Mouse (Mus musculus): ENCODE results near the gene Ubox5. TPM values are rescaled to one million over a fixed set of nuclear protein-coding genes. Genes with fewer than 3 reads are reported as not detected.
"Not testable (repeated sequence)": the region's sequence is repeated elsewhere in the genome, so short reads cannot be mapped to it uniquely, and the experiment has no call there.

Gene Ubox5
- polyA plus RNA-seq, 1 experiment from 2014 or later, result 5.0 TPM

DNA sequence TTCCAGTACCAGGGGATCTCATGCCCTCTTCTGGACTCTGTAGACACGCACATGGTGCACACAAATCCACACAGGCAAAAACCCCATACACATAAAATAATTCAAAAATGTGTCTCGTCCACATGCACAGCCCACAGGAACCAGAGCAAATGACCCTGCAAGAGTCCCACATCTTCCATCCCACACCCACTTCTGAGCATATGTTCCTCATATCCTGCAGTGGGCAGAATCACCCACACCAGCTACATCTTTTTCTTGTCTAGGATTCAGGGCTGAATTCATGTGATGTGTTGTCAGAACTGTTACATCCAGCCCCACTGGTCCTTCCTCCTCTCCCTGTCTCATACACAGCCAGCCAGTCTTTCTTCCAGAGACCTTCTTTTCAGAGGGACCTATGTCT, 23.5 kb upstream of the Ubox5 start:
- Histone ChIP-seq H3K27me3 (no peaks in the 10 kb centered on the region), H3K9me3 (replicated peaks) (no peaks in the 10 kb centered on the region), H3K36me3 (replicated peaks) (peaks cover 64% of the 10 kb centered on the region), H3K27ac (replicated peaks) (peak overlapping the region; percentile 89), H3K9ac (no peak overlapping the region), H3K4me2 (no peak overlapping the region), H3K4me3 (replicated peaks) (no peak overlapping the region), H3K4me1 (replicated peaks) (peaks cover 42% of the 10 kb centered on the region)
- ATAC-seq (ENCODE audit: insufficient read depth), result no peak
- WGBS (ENCODE audit: insufficient replicate concordance), result 83% methylated on average over 2 of the region's 2 CpGs

DNA sequence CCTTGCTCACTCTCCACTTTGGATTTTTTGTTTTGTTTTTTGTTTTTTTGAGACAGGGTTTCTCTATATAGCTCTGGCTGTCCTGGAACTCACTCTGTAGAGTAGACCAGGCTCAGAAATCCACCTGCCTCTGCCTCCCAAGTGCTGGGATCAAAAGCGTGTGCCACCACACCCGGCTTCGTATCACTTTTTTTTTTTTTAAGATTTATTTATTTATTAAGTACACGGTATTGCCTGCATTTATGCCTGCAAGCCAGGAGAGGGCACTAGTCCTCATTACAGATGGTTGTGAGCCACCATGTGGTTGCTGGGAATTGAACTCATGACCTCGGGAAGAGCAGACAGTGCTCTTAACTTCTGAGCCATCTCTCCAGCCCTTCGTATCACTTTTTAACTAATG, 19.2 kb upstream of the Ubox5 start:
- H3K36me3 ChIP-seq (replicated peaks), result peaks cover 23% of the 10 kb centered on the region
- ATAC-seq (ENCODE audit: insufficient read depth); H3K4me2 ChIP-seq; H3K27me3 ChIP-seq; H3K4me3 ChIP-seq (replicated peaks); H3K27ac ChIP-seq (replicated peaks); H3K4me1 ChIP-seq (replicated peaks); H3K9me3 ChIP-seq (replicated peaks); H3K9ac ChIP-seq: not testable (repeated sequence)
- WGBS (ENCODE audit: insufficient replicate concordance), result 72% methylated on average over 6 of the region's 6 CpGs

DNA sequence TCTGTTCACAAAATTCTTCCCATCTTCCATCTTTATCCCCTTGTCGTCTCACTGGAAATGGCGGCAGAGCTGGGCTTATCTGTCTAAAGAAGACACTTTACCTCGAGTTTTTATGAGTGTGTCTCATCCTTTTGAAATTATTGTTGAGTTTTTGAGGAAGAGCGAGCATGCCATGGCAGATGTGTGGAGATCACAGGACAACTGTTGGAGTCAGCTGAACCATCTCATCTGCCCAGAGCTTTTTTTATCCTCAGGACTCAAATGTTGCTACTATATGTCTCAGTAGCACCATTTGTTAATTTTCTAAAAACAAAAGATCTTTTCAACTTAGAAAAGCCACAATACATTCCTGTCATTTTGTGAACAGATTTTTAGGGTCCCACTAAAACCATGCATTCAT, 15.4 kb upstream of the Ubox5 start:
- no peak for ATAC-seq (ENCODE audit: insufficient read depth)
- WGBS (ENCODE audit: insufficient replicate concordance), result 66% methylated on average over 4 of the region's 4 CpGs

DNA sequence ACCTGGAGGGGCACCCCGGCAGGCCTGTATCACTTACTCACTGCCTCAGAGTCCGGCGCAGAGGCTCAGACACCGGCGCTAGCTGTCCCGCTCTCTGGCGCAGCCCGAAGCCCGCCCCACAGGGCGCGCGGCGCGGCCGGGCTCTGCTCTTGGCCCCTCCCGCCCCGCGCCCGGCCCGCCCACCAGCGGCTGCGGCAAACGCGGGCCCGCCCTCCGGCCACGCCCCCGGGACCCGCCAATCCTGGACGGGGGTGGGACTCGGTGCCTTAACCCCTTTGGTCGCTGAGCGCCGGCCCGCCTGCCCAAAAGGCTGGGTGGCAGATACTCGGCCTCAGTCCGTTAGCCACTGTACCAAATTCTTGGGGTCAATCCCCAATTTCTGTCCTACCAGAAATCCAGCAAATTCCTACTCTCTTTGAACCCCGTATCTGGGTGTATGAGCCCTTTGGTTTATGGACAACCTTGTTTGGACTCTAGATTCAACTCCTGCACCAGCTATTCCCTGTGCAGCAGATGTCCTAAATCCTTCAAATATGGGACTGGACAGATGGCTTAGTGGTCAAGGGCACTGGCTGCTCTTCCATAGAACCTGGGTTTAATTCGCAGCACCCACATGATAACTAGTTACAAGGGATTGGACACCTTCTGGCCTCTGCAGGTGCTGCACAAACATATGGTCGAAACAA, 13.0 kb upstream of the Ubox5 start, which contains the start of gene Lzts3:
Gene Lzts3 (minus strand): TSS at position 120 of the 686 bp plus-strand sequence.
- Histone ChIP-seq H3K36me3 (replicated peaks) (no peaks in the 10 kb centered on the region), H3K27ac (replicated peaks) (peak within 1 kb of the TSS; percentile 55), H3K9ac (peak within 1 kb of the TSS; percentile 69), H3K4me1 (replicated peaks) (peaks cover 20% of the 10 kb centered on the region), H3K4me3 (replicated peaks) (peak within 1 kb of the TSS; percentile 68), H3K27me3 (peaks cover 44% of the 10 kb centered on the region), H3K9me3 (replicated peaks) (no peaks in the 10 kb centered on the region), H3K4me2 (peak within 1 kb of the TSS; percentile 99)
- peak; percentile 98 for ATAC-seq (ENCODE audit: insufficient read depth)
- WGBS (ENCODE audit: insufficient replicate concordance), result 3% methylated on average over 40 of the region's 40 CpGs

More for the DNA sequence above, 15.4 kb upstream of the Ubox5 start:
- H3K9ac ChIP-seq, result no peak overlapping the region
- no peak overlapping the region for H3K4me3 ChIP-seq (replicated peaks)
- no peaks in the 10 kb centered on the region for H3K9me3 ChIP-seq (replicated peaks)
- H3K4me1 ChIP-seq (replicated peaks), result peaks cover 17% of the 10 kb centered on the region
- peaks cover 22% of the 10 kb centered on the region for H3K27me3 ChIP-seq
- H3K4me2 ChIP-seq, result no peak overlapping the region
- H3K27ac ChIP-seq (replicated peaks), result no peak overlapping the region
- 0 out of 2 replicates have a peak, but pooled peaks cover under 1% of the 10 kb centered on the region for H3K36me3 ChIP-seq (replicated peaks)

DNA sequence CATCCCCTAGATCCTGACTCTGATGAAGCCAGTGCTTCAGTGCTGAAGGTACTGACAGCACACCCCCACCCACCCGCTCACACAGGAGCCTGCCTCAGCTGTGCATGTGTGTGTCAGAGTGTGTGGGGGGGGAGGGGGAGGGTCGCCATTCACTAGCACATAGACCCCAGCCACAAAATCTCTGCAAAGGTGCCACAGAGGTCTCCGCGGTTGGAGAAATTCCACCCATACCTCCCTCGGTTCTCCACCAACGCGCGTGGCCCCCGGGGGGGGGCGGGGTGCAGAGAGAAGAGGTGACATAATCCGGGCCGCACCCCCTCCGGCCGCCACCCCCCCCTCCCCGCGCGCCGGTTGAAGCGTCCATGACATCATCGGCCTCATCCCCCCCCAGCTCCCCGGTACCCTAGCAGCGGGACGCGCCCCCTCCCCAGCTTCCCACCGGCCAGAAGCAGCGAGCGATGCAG, 12.4 kb upstream of the Ubox5 start:
- Histone ChIP-seq H3K9me3 (replicated peaks) (no peaks in the 10 kb centered on the region), H3K4me3 (replicated peaks) (peak overlapping the region; percentile 68), H3K27ac (replicated peaks) (peak overlapping the region; percentile 55), H3K27me3 (peaks cover 50% of the 10 kb centered on the region), H3K36me3 (replicated peaks) (no peaks in the 10 kb centered on the region), H3K4me2 (peak overlapping the region; percentile 99), H3K4me1 (replicated peaks) (peaks cover 25% of the 10 kb centered on the region), H3K9ac (peak overlapping the region; percentile 69)
- peak; percentile 17; the same call in 1 of the 2 replicates for ATAC-seq (ENCODE audit: insufficient read depth)
- under 1% methylated on average over 23 of the region's 27 CpGs for WGBS (ENCODE audit: insufficient replicate concordance)

DNA sequence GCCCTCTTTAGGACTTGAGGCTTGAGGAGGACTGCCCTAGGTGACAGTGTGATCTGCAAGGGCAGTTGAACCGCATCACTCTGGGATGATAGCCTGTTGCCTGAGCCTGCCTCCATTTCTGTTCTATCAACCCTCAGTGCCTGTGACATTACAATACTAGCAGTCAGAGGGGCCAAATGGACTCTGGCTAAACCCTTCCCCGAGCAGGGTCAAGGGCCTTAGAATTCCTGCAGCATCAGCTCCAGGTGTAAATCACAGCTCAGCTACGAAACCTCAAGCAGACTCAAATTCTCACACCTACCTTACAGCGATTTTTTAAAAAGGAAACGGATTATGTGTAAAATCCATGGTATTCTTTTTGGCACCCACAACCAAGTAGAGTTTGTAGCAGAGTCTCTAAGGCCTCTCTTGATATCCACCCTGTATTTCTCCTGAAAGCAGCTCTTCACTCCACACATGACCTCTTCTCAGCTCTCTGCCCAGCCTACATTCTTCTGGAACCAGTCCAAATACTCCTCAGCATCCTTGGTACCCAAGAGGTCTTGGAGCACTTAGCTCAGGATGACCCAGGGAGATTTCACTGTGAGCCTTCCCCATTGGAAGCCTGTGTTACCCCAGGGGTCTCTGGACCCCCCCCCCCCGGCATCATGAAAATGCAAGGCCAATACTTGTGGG, 11.7 kb upstream of the Ubox5 start:
- Histone ChIP-seq H3K27me3 (peaks cover 57% of the 10 kb centered on the region), H3K27ac (replicated peaks) (no peak overlapping the region), H3K9me3 (replicated peaks) (no peaks in the 10 kb centered on the region), H3K9ac (no peak overlapping the region), H3K4me2 (peak overlapping the region; percentile 99), H3K4me3 (replicated peaks) (peak overlapping the region; percentile 68), H3K36me3 (replicated peaks) (no peaks in the 10 kb centered on the region), H3K4me1 (replicated peaks) (peaks cover 25% of the 10 kb centered on the region)
- 50% methylated on average over 6 of the region's 6 CpGs for WGBS (ENCODE audit: insufficient replicate concordance)
- no peak for ATAC-seq (ENCODE audit: insufficient read depth)

DNA sequence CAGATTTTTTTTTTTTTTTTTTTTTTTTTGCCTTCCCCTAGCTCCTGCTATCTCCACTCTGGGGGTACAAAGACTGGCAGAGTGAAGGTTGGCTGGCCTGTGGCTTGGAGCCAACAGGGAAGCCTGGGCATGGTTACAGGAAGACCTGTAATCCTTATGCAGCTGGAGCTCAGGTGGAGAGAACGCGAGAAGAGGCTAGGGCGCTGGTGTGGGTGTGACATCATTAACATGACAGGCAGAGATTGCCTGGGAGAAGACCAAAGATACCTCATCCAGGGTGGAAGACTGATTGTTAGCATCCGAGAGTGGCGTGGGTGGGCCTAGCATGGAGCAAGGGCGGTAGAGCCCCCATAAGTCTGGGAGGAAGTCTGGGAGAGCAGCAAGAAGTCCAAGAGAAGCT, 9.4 kb upstream of the Ubox5 start:
- 65% methylated on average over 6 of the region's 6 CpGs for WGBS (ENCODE audit: insufficient replicate concordance)
- H3K36me3 ChIP-seq (replicated peaks), result 0 out of 2 replicates have a peak, but pooled peaks cover 4% of the 10 kb centered on the region
- H3K27me3 ChIP-seq, result peaks cover 80% of the 10 kb centered on the region
- peaks cover 46% of the 10 kb centered on the region for H3K4me1 ChIP-seq (replicated peaks)
- no peak overlapping the region for H3K4me2 ChIP-seq
- H3K9ac ChIP-seq, result no peak overlapping the region
- ATAC-seq (ENCODE audit: insufficient read depth), result no peak
- H3K27ac ChIP-seq (replicated peaks), result no peak overlapping the region
- H3K4me3 ChIP-seq (replicated peaks), result no peak overlapping the region
- no peaks in the 10 kb centered on the region for H3K9me3 ChIP-seq (replicated peaks)

DNA sequence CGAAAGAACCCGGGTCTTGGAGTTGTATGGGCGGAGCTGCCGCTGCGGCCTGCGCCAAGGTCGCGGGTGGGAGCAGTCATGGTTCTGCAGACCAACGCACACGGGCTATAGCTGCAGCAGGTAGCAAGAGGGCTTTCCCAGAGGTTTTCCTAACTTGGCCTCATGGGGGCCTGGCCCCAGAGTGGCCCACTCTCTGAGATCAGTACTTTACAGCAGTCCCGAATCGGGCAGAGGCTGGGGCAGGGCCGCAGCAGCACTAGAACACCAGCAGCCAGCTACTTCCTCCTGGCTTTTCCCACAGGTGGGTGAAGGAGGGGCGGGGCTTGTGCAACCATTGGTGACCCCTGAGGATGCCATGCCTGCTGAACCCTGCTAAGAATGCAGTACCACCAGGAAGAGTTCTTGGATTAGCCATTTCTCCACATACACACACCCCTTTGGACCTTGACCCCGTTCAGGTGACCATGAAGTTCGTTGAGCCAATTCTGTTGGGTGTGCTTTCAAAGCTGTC, 8.3 kb upstream of the Ubox5 start:
- 43% methylated on average over 16 of the region's 16 CpGs for WGBS (ENCODE audit: insufficient replicate concordance)
- Histone ChIP-seq H3K9me3 (replicated peaks) (no peaks in the 10 kb centered on the region), H3K27ac (replicated peaks) (0 out of 2 replicates have a peak overlapping the region, but pooled peaks have one; percentile 38), H3K36me3 (replicated peaks) (0 out of 2 replicates have a peak, but pooled peaks cover 4% of the 10 kb centered on the region), H3K9ac (no peak overlapping the region), H3K27me3 (peaks cover 91% of the 10 kb centered on the region), H3K4me1 (replicated peaks) (peaks cover 42% of the 10 kb centered on the region), H3K4me3 (replicated peaks) (no peak overlapping the region), H3K4me2 (peak overlapping the region; percentile 38)
- ATAC-seq (ENCODE audit: insufficient read depth), result no peak

DNA sequence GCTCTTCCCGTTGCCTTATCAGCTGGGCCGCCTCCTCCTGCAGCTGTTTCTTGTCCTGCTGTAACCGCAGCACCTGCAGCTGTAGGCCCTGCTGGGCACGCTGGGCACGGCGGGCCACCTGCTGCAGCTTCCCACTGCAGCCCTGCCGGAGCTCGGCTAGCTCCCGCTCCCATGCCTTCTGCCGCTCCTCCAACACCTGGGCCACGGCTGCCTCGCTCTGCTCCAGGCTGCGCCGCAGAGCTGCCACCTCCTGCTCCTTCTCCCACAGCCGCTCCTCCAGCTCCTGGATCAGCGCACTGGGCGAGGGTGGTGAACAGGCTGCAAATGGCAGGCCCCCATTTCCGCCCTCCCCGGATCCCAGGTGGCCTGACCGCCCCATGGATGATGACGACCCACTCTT, 6.0 kb upstream of the Ubox5 start:
- WGBS (ENCODE audit: insufficient replicate concordance), result 16% methylated on average over 21 of the region's 21 CpGs
- Histone ChIP-seq H3K27ac (replicated peaks) (no peak overlapping the region), H3K4me2 (peak overlapping the region; percentile 60), H3K36me3 (replicated peaks) (0 out of 2 replicates have a peak, but pooled peaks cover 4% of the 10 kb centered on the region), H3K4me1 (replicated peaks) (peaks cover 30% of the 10 kb centered on the region), H3K9me3 (replicated peaks) (no peaks in the 10 kb centered on the region), H3K9ac (no peak overlapping the region), H3K4me3 (replicated peaks) (peak overlapping the region; percentile 36), H3K27me3 (peaks cover 91% of the 10 kb centered on the region)
- ATAC-seq (ENCODE audit: insufficient read depth), result peak; percentile 38; the same call in 1 of the 2 replicates

DNA sequence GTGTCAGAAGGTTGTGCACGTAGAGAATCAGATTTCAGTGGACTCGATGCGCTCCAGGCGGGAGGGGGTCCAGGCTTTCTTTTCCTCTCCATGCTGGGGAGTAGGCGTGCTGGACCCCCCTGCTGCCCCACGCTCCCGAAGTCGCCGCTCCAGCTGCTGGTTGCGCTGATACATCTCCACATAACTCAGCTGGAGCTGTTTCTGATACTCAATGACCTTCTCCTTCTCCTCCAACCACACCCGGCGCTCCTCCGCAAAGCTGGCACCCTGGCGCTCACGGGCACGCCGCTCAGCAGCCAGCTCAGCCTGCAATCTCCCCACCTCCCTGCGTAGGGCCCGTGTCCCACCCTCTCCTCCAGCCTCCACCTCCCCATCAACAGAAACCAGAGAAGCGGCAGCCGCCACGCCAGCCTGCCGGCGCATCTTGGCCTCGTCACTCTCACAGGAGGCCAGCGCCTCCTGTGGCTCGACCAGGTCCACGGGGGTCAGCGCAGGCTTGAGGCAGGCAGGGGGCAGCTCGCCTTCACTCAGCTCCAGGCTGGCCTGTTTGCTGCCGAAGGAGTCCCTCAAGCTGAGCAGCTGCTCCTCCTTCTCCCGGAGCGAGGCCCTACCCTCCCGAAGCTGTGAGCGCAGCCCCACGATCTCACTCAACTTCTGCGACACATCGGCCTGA, 5.0 kb upstream of the Ubox5 start:
- no peaks in the 10 kb centered on the region for H3K9me3 ChIP-seq (replicated peaks)
- H3K36me3 ChIP-seq (replicated peaks), result 0 out of 2 replicates have a peak, but pooled peaks cover 4% of the 10 kb centered on the region
- 3% methylated on average over 38 of the region's 38 CpGs for WGBS (ENCODE audit: insufficient replicate concordance)
- ATAC-seq (ENCODE audit: insufficient read depth), result no peak
- H3K4me2 ChIP-seq, result peak overlapping the region; percentile 60
- no peak overlapping the region for H3K27ac ChIP-seq (replicated peaks)
- peaks cover 82% of the 10 kb centered on the region for H3K27me3 ChIP-seq
- peaks cover 33% of the 10 kb centered on the region for H3K4me1 ChIP-seq (replicated peaks)
- H3K4me3 ChIP-seq (replicated peaks), result peak overlapping the region; percentile 36
- H3K9ac ChIP-seq, result no peak overlapping the region

Measured in liver, embryonic 15.5 days (tissue).